Mouse (Mus musculus) forebrain, embryonic 16.5 days (tissue): Measurements from ENCODE around the gene Tppp. TPM values are rescaled to one million over a fixed set of nuclear protein-coding genes. Genes with fewer than 3 reads are reported as not detected.
"Not testable (repeated sequence)": the region's sequence is repeated elsewhere in the genome, so short reads cannot be mapped to it uniquely, and the experiment has no call there.

Experiments used
- ATAC-seq: fragments of 200-750 bp; cut with Nextera tagmentation; 2 replicates; pipeline ENCODE4 v1.8.0; 2017; ENCODE audit warnings: mild to moderate bottlenecking, moderate library complexity
- H3K27ac ChIP-seq: fragments of 300-500 bp; sonication (generic); 2 replicates; pipeline ENCODE4 v1.5.1; 2014; ENCODE audit warnings: low read length, control low read depth
- H3K27me3 ChIP-seq: fragments of 300-500 bp; sonication (generic); replicated peaks from 2 replicates; pipeline ENCODE4 v1.6.1; 2014; ENCODE audit warnings: low read length; ENCODE audit not compliant: control insufficient read depth, insufficient read depth
- H3K36me3 ChIP-seq: fragments of 300-500 bp; sonication (generic); 2 replicates; pipeline ENCODE4 v1.6.1; 2014; ENCODE audit not compliant: control insufficient read depth, insufficient read depth
- H3K4me1 ChIP-seq: fragments of 300-500 bp; sonication (generic); replicated peaks from 2 replicates; pipeline ENCODE4 v1.6.1; 2014; ENCODE audit warnings: low read length; ENCODE audit not compliant: control insufficient read depth, insufficient read depth
- H3K4me2 ChIP-seq: fragments of 300-500 bp; sonication (generic); 2 replicates; pipeline ENCODE4 v1.6.1; 2014; ENCODE audit warnings: mild to moderate bottlenecking, low read length, control low read depth
- H3K4me3 ChIP-seq: fragments of 300-500 bp; sonication (generic); replicated peaks from 2 replicates; pipeline ENCODE4 v1.5.1; 2014; ENCODE audit warnings: mild to moderate bottlenecking, low read length, control low read depth
- H3K9ac ChIP-seq: fragments of 300-500 bp; sonication (generic); replicated peaks from 2 replicates; pipeline ENCODE4 v1.6.1; 2014; ENCODE audit warnings: low read depth, low read length, control low read depth
- H3K9me3 ChIP-seq: fragments of 300-500 bp; sonication (generic); 2 replicates; pipeline ENCODE4 v1.6.1; 2016; ENCODE audit warnings: low read length; ENCODE audit not compliant: control insufficient read depth
- WGBS: fragments of 180-500 bp; shearing (Covaris S2); extraction: QIAGEN DNeasy Blood & Tissue Kit; methylation state at CpG from one replicate; pipeline ENCODE4 v1.1.7; 2014; 5-methylcytosine and 5-hydroxymethylcytosine counted together
- polyA plus RNA-seq: library from polyadenylated mRNA; unstranded; fragments of >200 nt; fragmentation: Nextera tagmentation; extraction: Ambion mirVana; gene quantifications from 2 replicates; pipeline ENCODE4 v1.2.1, GENCODE M21; 2015

Gene Tppp
- polyA plus RNA-seq, 1 experiment from 2014 or later, result 10.7 TPM

DNA sequence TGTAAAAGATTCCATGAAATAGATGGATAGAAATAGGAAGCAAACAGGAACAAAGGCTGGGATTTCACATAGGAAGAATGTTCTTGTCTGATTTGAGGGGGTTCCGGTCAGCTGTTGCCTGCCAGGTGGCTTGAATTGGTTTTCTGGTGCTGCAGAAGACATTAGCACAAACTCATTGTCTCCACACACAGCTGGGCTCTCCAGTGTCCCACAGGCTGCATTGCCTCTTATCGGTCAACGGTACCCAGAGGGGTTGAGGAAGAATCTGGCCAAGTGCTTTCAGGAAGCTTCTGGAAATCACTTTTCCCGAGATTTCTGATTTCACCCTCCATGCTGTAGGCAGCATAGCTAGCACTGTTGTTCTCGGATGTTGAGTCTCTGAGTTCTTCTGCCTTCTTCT lies 17.9 kb upstream of the Tppp start:
- 81% methylated on average over 5 of the region's 5 CpGs for WGBS
- Histone ChIP-seq H3K4me2 (no peak overlapping the region), H3K9me3 (no peaks in the 10 kb centered on the region), H3K9ac (no peak overlapping the region), H3K27me3 (no peaks in the 10 kb centered on the region), H3K4me3 (no peak overlapping the region), H3K36me3 (no peaks in the 10 kb centered on the region), H3K27ac (no peak overlapping the region), H3K4me1 (no peaks in the 10 kb centered on the region)
- ATAC-seq, result no peak

DNA sequence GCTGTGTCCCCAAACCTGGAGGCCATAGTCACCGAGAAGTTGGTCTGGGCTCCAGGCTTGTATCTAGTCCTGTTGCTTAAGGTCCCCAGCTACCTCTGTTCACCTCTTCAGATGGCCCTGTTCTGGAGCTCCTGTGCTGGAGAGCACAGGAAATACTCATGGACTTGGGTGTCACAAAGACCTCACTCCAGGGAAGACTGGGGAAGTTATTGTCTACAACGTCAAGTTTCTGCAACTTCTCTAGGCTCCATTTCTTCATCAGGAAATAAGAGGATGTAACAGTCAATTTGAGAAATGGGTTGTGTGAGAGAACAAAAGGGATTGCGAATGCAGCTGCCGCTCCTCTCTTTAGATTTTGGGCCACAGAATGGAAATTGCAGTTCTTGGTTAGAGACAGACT lies 12.8 kb upstream of the Tppp start:
- Histone ChIP-seq H3K27ac (no peak overlapping the region), H3K36me3 (no peaks in the 10 kb centered on the region), H3K4me1 (no peaks in the 10 kb centered on the region), H3K9ac (no peak overlapping the region), H3K27me3 (no peaks in the 10 kb centered on the region; the same call in 1 of the 2 replicates), H3K4me2 (no peak overlapping the region), H3K9me3 (no peaks in the 10 kb centered on the region), H3K4me3 (no peak overlapping the region)
- WGBS, result 89% methylated on average over 4 of the region's 4 CpGs
- no peak for ATAC-seq

DNA sequence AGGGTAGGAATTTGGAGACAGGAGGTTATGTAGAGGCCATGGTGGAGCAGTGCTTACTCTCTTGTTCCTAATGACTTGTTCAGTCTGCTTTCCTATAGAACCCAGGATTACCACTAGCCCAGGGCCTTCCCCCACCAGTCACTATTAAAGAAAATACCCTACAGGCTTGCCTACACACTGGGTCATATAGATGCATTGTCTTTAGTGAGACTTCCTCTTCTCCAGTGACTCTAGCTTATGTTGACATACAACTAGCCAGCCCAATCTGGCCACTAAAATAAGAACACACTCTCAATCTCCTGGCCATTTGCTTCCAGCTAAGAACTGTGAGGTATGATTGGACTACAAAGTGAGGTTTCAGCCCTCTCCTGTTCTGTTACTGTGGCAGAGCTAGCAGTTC lies 8.7 kb upstream of the Tppp start:
- no peak overlapping the region for H3K4me2 ChIP-seq
- H3K9me3 ChIP-seq, result no peaks in the 10 kb centered on the region
- H3K27ac ChIP-seq, result no peak overlapping the region
- peaks cover 2% of the 10 kb centered on the region; the same call in 1 of the 2 replicates for H3K27me3 ChIP-seq
- H3K4me3 ChIP-seq, result no peak overlapping the region
- no peaks in the 10 kb centered on the region for H3K4me1 ChIP-seq
- no peak for ATAC-seq
- H3K9ac ChIP-seq, result no peak overlapping the region
- H3K36me3 ChIP-seq, result no peaks in the 10 kb centered on the region

DNA sequence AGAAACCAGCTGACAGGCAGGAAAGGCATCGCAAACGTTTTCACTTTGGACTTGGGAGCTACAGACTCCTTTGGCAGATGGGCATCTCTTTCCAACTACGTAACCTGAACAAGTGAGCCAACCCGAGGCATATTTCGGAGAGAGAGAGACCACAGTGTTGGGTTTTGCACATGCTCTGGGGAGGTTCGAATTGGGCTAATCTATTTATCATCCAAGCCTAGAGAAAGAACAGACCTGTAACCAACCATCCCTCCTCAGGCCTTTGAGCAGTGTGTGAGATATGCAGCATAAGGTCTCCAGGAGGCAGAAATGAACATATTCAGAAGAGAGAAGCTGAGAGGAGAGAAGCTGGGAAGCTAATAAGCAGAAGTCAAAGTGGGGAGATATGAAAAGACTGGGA lies 8.2 kb upstream of the Tppp start:
- Histone ChIP-seq H3K4me1 (no peaks in the 10 kb centered on the region), H3K27ac (no peak overlapping the region), H3K36me3 (no peaks in the 10 kb centered on the region), H3K4me3 (no peak overlapping the region), H3K27me3 (peaks cover 2% of the 10 kb centered on the region; the same call in 1 of the 2 replicates), H3K9me3 (no peaks in the 10 kb centered on the region), H3K9ac (no peak overlapping the region), H3K4me2 (no peak overlapping the region)
- no peak for ATAC-seq
- WGBS, result 86% methylated on average over 6 of the region's 6 CpGs

DNA sequence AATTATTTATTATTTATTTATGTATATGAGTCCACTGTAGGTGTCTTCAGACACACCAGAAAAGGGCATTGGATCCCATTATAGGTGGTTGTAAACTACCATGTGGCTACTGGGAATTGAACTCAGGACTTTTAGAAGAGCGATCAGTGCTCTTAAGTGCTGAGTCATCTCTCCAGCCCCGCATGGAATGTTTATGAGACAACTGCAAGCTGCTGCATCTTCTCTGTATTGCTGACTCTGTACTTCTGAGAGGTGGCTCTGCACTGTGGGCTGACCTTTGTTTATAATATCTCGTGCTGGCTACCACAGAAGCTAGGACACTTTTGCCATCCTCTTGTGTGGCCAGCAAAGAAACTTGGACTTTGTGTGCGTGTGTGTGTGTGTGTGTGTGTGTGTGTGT lies 7.7 kb upstream of the Tppp start:
- no peak overlapping the region for H3K9ac ChIP-seq
- ATAC-seq, result no peak
- no peaks in the 10 kb centered on the region for H3K36me3 ChIP-seq
- 73% methylated on average over 4 of the region's 4 CpGs for WGBS
- H3K9me3 ChIP-seq, result no peaks in the 10 kb centered on the region
- H3K4me3 ChIP-seq, result no peak overlapping the region
- no peaks in the 10 kb centered on the region for H3K4me1 ChIP-seq
- H3K4me2 ChIP-seq, result no peak overlapping the region
- no peak overlapping the region for H3K27ac ChIP-seq
- peaks cover 2% of the 10 kb centered on the region; the same call in 1 of the 2 replicates for H3K27me3 ChIP-seq

DNA sequence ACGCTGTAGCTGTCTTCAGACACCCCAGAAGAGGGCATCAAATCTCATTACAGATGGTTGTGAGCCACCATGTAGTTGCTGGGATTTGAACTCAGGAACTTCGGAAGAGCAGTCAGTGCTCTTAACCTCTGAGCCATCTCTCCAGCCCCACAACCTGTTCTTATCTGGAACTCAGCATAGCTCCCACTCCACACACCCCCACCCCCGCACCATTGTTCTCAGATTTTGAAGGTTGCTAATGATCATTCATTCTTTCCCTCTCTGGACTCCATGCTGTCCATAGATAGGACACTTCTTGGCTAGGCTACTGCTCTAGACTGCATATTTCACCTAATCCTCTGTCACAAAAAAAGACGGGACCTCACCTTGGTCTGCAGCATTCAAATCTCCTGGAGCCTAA lies 2.3 kb upstream of the Tppp start:
- ATAC-seq, H3K9ac ChIP-seq, H3K4me2 ChIP-seq, H3K4me3 ChIP-seq, H3K9me3 ChIP-seq, H3K4me1 ChIP-seq, H3K27ac ChIP-seq, H3K36me3 ChIP-seq, H3K27me3 ChIP-seq: not testable (repeated sequence)
- WGBS, result 89% methylated on average over 4 of the region's 4 CpGs

DNA sequence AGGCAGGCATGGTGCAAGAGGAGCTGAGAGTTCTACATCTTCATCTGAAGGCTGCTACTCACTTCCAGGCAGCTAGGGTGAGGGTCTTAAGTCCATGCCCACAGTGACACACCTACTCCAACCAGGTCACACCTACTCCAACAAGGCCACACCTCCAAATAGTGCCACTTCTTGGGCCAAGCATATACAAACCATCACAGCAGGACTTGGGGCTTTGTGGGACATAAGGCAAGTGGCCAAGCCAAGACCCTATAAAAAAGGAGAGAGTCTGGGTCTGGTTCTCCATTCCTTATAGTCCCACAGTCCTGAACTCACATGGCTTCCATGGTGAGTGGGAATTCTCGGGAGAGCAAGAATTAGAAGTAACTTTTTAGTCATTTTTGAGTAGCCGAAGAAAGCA lies 991 bp upstream of the Tppp start:
- H3K4me3 ChIP-seq, ATAC-seq, H3K9me3 ChIP-seq, H3K27me3 ChIP-seq, H3K9ac ChIP-seq, H3K36me3 ChIP-seq, H3K27ac ChIP-seq, H3K4me2 ChIP-seq, H3K4me1 ChIP-seq: not testable (repeated sequence)
- 84% methylated on average over 2 of the region's 2 CpGs for WGBS

DNA sequence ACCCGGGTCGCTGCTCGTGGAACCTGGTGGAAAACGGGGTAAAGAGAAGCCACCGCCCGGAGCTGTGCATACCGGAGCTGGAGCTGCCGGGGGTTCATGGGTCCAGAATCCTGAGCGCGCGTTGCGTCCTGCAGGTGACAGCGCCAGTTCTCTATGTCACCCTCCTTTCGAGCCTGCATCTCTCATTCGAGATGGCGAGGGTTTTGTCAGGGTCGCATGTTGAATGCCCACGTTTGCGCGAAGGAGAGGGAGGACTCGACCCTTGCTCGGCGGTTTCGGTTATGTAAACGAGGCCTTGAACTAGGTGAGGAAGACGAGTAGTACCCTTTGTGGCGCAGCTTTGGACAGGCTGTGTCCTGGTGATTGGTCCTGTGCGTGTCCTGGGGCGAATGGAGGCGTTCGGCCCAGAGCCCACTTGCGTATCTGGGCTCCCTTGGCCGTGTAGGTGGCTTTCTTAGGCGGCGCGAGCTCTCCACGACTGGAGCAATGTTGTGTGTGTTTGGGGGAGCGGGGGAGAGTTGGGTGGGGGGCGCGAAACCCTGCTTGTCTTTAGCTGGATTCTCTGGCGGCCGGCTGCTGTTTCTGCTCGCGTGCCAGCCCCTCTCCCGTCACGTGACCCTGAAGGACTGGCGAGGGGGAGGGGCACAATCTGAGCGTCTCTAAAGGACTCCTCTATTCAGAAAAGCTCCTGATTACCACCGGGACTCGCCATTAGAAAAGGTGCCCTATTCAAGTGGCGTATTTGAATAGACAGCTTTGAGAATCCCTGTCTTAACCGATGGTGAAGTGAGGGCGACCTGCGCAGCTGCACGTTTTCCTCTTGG lies 796 bp downstream of the Tppp start:
- Histone ChIP-seq H3K9me3 (no peaks in the 10 kb centered on the region), H3K4me1 (peaks cover 4% of the 10 kb centered on the region), H3K4me2 (peak overlapping the region; percentile 62), H3K27me3 (no peaks in the 10 kb centered on the region), H3K9ac (peak overlapping the region; percentile 49), H3K4me3 (peak overlapping the region; percentile 66), H3K27ac (peak overlapping the region; percentile 67), H3K36me3 (no peaks in the 10 kb centered on the region)
- ATAC-seq, result peak; percentile 54
- WGBS, result under 1% methylated on average over 55 of the region's 55 CpGs

DNA sequence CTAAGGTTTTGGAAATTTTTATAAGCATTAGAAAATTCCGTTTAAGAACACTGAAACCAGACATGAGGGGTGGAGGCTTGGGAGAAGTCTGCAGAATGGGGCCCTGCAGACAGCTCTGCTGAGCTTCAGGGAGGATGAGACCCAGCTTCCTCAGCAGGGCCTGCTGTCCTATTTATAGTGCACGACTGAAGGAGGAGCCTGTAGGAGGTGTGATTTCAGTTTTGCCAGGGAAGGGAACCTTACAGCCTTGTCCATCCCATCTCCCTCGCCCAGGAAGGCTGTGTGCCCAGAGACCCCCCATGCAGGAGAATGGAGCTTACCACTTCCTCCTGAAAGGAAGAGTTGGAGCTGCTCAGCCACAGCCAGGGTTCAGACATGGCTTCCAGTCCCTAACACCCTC lies 1.5 kb downstream of the Tppp start:
- Histone ChIP-seq H3K27ac (peak overlapping the region; percentile 67), H3K9me3 (no peaks in the 10 kb centered on the region), H3K36me3 (no peaks in the 10 kb centered on the region), H3K4me3 (peak overlapping the region; percentile 66), H3K9ac (peak overlapping the region; percentile 49), H3K4me1 (peaks cover 4% of the 10 kb centered on the region), H3K27me3 (no peaks in the 10 kb centered on the region), H3K4me2 (peak overlapping the region; percentile 62)
- peak; percentile 32 for ATAC-seq
- WGBS, result 10% methylated on average over 3 of the region's 3 CpGs

DNA sequence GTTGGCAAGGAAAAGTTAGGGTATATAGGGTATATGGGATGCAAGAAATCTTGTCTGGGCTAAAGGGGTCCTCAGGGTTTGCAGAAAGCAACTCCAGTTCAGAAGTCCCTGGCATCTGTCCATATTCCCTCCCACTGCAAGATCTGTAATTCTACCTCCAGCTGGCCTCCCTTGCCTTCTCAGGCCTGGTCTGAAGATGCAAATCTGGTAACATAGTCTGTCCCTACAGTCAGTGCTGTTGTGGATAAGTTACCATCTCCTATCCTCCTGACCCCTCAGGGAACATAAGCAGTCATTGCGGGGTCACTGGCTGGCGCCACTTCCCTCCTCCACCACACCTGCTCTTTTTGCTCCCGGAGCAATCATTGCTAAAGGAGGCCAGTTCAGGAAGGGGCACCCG lies 6.7 kb downstream of the Tppp start:
- 88% methylated on average over 4 of the region's 4 CpGs for WGBS
- ATAC-seq, result no peak
- no peak overlapping the region for H3K4me2 ChIP-seq

More for the DNA sequence above, 6.7 kb downstream of the Tppp start:
- no peak overlapping the region for H3K4me3 ChIP-seq
- peaks cover under 1% of the 10 kb centered on the region for H3K4me1 ChIP-seq
- no peaks in the 10 kb centered on the region for H3K36me3 ChIP-seq
- no peak overlapping the region for H3K27ac ChIP-seq
- no peaks in the 10 kb centered on the region for H3K27me3 ChIP-seq
- no peak overlapping the region for H3K9ac ChIP-seq
- H3K9me3 ChIP-seq, result no peaks in the 10 kb centered on the region
